Mouse (Mus musculus) regulatory T cell (primary cell): Measurements from ENCODE around the gene Arhgef28.

Source experiments
- in situ Hi-C: fragments of 300-600 bp; cut with MboI, MseI; formaldehyde crosslinking; loops from one replicate; pipeline ENCODE4 v1.15.1; 2025; ENCODE audit warnings: high pct_unique_total_duplicates

Arhgef28 gene

DNA sequence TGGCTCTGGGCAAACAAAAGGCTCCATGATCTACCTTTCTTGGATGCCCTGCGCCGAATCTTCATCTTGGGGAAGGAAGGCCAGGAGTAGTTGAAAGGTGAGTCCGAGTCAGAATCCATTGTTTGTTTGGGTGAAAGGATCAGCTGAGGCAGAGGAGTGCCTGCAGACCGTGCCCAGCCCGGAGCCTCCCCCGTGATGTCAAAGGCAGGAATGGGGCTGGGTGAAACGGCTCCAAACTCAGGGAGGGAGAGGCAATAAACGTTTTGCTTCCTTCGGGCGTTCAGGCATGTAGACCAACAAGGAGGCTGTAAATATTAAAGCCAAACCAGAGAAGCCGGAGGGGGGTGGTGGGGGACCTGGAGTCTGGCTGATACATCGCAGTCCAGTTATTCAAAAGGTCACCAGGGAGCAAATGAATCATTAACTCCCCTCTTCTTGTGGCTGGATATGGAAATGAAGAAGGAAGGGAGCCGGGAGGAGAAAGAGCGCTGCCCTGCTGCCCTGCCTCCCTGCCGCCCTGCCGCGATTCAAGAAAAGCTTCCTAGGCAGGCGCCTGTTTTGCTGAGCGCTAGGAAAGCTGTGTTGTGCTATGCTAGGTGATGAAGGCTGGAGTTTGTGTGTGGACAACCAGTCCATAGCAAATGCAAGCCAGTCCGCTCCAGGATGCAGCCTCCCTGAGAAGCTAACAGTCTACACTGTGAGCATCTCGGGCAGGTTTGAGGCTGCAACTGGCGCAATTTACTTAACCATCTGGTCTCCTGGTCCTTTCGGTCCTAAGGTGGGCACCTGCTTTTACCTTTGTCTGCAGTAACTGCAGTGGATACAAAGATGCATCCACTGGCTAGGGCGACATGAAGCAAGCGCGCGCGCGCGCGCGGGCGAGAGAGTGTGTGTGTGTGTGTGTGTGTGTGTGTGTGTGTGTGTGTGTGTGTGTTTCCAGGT is 190.0 kb downstream of the Arhgef28 start:
- in situ Hi-C loops, result no loop called here

DNA sequence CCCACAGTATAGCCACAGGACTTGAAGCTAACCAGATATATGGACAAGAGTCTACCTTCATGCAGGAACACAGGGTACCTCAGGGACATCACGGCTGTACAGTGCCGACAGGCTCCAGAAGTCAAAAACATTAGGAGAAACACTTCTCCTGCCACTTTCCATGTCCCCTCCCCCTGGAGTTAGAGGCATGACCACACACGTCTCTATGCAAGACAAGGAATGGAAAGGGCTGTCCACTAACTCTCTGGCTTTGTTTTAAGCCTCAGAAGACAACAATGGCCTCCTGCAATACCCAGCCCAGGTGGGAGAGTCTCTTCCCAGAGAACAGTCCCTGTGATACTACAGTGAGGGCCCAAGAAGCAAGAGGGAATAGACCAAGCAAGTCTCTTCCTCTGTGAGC is 191.3 kb downstream of the Arhgef28 start:
- in situ Hi-C loops, result no loop called here

DNA sequence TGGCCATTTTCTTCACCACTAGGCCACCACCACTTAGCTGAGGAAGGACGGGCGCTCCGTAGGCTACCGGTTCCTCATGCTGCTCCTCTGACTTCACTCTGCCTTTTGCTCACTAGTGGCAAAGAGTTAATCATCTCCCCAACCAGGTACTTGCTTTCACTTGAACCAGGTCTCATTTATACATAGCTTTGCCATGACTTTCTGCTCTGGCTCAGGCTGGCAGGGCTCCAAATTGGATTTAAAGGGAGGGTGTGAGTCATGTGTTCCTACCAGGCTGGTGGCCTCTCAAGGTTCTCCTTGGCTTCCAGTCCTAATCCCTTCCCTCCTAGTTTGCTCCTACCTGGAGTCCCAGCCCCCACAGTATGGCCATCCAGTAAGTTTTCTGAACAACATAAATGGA is 192.5 kb downstream of the Arhgef28 start:
- in situ Hi-C loops, result no loop called here

DNA sequence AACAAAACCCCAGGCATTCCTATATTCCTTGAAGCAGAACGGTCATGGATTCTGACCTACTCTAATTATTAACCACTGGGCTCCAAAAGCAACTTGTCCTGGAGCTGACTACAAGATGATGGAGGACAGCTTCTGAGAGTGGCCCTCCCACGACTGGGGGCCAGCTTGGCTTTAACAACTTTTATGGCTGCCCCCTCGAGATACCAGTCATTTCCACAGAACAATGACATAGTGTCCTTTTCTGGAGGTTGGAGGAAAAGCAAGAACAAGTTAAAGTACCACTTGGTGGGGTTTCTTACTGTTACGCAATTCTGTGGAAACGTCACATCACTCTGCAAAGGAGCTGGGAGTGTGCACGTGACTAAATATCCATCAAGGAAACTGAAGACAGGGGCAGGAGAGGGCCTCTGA is 194.3 kb downstream of the Arhgef28 start:
- in situ Hi-C loops, result no loop called here

DNA sequence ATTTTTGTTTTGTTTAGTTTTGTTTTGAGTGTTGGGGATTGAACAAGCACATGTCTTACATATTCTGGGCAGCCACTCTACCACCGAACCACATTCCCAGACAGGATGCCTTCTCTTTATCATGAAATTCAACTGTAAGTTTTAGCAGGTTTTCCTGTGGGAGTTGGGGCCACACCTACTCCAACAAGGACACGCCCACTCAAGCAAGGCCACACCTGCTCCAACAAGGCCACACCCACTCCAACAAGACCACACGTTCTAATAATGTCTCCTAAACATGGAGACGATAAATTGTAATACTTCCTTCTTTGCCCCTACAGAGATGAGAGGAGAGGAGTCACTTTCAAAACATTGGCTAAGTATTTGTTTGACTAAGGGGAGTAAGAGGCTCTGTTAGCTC is 197.2 kb downstream of the Arhgef28 start:
- in situ Hi-C loops, result no loop called here

DNA sequence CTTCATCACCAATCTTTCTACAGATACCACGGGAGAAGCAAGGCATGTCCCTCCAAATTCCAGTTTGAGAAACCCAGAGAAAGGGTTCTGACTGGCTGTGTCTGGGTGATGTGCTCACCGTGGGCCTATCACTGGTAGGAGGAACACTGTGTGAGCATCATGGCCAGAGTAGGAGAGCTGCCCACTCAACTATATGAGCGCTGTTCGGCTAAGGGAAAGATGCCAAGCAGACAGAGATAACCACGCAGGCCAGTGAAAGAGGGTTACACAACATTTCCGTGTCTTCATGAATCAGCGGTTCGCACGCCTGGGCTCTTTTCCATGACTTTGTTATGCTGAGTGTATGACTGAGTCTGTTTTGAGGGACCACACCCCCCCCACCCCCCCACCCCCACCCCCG is 197.7 kb downstream of the Arhgef28 start:
- in situ Hi-C loops, result no loop called here

DNA sequence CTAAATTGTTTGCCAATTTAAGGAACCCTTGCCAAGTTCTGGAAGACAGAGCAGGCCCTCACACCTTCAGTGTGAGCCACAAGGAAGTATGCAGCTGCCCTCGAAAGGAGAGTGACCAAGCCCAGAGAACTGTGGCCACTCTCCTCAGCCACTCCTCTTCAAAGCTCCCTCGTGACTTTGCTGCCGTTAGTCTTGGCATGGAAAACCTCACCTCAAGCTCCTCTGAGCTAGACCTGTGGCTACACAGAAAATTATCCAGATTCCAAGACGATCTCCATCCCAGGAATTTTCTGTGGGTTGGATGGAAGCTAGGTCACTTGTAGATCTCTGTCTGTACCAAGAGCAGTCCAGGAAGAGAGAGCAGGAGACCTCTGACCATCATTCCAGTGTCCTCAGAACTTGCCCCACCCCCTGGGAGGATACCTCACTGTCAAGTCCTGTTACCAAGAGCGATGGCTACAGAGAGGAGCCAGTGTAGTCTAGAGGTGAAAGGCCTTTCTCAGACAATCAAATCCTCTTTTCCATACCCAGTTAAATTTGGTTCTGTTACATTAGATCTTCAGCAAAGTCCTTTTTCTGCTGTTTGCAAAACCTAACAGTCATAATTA is 200.5 kb downstream of the Arhgef28 start:
- in situ Hi-C loops, result no loop called here

DNA sequence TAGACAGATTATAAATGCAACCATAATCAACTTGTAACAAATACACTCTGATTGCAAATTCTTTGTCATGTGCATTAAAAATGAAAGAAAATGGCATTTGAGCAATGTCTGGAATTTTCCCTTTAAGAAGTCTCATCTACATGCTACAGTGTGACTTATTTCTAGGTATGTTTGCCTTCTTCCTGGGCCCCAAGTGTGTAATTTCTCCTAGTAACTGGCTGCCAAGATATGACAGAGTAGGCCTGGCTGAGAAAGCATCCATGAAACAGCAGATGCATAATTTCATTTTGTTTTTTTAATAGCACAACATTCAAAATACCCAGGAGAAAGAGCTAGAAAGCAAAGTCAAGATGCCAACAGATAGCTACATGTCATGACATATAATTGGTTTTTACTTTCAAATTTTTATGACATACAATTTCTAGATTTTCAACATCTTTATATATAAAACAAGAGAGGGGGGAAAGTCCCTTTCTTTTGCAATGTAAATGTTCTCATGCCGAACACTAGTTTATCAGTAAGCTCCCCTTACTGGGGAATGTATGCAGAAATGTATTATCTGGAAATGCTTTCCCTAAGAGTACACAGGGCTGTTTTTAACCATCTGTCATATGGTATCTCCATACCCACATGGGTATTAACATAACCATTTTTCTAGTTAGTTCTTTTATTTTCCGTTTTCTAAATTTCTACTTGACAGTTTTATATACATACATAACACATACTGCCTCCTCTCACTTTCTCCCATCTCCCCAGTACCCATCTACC is 201.4 kb downstream of the Arhgef28 start:
- in situ Hi-C loops, result no loop called here

DNA sequence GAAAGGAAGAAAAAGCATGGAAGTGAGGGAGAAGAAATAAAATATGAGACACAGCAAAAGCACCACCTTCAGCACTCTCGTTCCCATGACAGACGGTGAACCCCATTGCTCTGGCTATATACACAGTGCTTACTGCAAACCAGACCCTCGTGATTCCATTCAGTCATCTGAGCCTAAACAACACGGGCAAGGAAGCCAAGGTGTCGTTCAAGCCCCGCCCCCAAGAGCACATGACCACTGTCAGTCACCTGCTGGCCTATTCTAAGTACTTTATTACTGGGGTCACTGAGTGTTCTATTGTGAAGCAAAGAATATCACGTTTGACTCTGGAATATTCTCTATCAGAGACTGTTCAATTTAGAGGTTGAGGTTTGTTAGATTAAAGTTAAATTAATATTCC is 202.5 kb downstream of the Arhgef28 start:
- in situ Hi-C loops, result no loop called here

DNA sequence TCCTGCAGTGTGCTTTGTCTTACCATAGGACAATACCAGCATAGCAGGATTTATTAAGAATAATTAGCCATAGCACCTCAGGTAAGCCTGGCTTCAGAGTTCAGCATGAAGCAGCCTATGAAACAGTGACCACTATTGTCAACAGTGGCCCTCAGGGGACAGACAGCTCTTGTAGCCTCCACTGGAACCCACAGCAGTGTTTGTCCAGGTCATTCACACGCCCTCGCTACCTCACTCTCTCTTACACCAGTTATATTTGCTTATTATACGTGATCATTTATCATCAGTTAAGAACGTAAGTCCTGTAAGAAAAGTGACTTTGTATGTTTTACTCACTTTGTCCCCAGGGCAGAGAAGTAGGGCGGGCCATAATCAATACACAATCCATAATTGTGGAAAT is 203.6 kb downstream of the Arhgef28 start:
- in situ Hi-C loops, result no loop called here

DNA sequence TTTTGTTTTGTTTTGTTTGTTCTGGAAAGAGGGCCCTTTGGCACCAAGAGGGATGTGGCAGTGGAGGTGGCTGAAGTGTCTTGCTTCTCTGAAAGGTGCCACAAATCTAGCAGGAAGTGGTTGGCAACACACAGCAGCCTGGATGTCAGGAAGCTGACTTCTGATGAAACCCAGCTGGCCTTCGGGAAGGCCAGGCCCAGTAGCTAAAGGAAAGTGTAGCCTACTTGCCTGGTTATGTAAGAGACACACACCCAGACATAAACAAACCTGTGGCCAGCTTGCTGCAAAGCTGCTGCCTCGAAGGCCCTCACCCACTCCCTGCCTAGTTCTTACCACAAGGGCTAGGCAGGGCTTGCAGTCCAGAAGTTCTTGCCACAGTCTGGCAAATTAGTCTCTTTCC is 204.1 kb downstream of the Arhgef28 start:
- in situ Hi-C loops, result no loop called here

DNA sequence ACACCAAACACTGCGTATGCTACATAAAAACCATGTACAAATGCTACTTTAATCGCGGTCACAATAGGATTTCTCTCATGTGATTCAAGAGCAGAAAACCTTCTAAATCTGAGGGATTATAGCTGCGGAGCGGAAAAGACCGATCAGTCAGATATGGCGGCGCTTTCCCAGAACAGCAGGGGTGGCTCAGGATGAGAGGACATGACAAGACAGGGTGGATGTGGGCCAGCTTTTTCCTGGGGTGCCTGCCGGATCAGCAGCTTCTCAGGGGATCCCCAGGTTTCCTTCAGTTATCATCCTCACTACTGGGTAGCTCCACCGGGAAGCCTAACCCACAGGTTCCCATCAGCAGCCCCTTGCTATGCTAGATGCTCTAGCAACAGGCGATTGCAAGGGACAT is 204.5 kb downstream of the Arhgef28 start:
- in situ Hi-C loops, result no loop called here

DNA sequence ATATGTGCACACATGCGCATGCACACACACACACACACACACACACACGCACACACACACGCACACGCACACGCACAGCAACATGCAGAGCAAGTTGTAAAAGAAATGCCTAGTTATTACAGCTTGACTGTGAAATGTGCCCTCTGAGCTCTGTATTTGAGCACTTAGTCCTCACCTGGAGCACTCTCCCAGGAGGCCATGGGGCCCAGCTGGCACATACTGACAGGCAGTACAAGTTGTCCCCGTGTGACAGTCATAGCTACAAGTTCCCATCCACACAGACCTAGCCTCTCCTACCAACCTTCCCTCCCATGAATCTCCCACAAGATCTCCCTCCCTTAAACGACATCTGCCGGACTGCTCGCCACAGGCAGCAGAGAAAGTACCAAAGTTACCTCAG is 205.4 kb downstream of the Arhgef28 start:
- in situ Hi-C loops, result no loop called here

DNA sequence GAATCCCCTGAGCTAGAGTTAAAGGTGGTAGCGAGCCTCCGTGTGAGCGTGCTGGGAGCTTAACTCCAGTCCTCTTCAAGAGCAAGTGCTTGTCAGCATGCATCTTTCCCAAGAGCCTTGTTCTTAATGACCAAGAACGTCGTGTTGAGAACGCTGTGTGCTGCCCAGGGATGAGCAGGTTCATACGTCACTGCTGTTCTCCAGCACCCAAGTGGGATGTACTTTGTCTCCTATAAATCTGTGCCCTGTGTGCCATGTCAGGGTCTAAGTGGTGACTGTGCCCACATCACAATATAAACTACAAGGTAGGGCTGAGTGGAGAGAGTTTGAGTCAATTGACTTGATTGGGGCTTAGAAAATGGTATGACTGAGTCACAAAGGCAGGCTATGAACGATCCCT is 207.1 kb downstream of the Arhgef28 start:
- in situ Hi-C loops, result loop anchor here (25.0 kb wide), 1 partner anchor 1013 kb away; no protein-coding TSS in a partner anchor

DNA sequence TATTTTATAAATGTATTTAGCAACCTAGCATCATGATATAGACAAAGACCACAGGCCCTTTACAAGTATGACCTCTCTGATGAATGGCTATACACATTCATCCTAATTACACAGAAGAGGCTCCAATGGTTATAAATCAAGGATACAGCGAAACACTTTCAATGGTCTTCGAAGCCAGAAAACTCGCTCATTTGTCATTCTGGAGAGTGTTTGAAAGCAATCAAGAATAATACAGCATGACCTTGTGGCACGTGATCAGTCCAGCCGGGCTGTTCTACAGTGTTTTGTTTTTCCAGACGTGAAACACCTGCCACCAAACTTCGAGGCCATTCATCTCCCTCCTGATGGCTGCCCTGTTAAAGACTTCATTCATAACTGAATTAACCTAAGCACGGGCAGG is 207.7 kb downstream of the Arhgef28 start:
- in situ Hi-C loops, result loop anchor here (25.0 kb wide), 1 partner anchor 1014 kb away; no protein-coding TSS in a partner anchor

DNA sequence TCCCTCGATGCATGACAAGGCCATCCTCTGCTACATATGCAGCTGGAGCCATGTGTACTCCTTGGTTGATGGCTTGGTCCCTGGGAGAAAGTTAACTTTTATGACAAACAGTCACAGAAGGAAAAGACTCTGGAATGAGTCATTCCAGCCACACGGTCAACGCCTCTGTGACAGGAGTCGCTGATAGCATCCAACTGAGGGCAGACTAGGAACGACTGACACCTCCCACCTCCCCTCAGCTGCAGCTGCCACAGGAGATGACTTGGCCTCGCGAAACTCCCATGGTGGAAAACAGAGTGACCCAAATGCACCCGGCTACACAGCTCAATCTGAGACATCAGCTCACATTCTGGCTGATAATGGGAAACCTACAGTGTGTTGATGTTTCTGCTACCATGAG is 215.3 kb downstream of the Arhgef28 start:
- in situ Hi-C loops, result loop anchor here (25.0 kb wide), 1 partner anchor 1021 kb away; no protein-coding TSS in a partner anchor

DNA sequence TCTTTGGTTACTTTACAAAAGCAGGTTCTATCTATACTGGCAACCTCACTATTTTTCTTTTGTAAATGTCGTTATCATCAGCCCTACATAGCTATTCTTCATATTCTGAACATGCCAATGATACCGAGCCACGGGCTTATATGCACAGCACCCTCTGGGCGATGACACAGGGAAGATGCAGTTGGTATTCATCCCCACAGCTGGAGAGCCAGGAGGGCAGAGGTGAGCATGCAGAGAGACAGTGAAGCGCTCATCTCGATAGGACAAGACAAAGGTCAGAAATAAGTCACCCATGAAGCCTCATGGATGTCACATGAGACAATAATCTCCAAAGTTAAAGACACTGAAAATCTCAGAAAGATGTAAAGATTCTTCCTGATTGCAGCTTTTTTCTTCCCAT is 217.4 kb downstream of the Arhgef28 start:
- in situ Hi-C loops, result loop anchor here (25.0 kb wide), 1 partner anchor 1024 kb away; no protein-coding TSS in a partner anchor

DNA sequence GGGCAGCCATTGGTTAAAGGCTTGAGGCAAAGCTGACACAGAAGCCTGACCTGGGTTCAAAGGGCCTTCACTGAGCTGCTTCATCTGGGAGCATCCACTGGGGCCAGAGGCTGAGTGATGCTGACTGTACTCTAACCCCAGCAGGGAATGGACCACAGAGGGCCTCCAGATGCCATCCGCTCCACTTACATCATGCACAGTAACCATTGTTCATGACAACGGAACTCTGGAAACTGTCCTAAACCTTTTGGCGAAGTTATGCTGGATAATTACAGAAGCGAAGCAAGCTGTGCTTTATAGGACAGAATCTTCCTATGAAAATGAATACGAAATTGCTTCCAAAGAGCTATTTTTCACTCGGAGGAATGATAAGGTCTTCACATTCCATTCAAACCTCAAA is 219.5 kb downstream of the Arhgef28 start:
- in situ Hi-C loops, result loop anchor here (25.0 kb wide), 1 partner anchor 1026 kb away; no protein-coding TSS in a partner anchor

DNA sequence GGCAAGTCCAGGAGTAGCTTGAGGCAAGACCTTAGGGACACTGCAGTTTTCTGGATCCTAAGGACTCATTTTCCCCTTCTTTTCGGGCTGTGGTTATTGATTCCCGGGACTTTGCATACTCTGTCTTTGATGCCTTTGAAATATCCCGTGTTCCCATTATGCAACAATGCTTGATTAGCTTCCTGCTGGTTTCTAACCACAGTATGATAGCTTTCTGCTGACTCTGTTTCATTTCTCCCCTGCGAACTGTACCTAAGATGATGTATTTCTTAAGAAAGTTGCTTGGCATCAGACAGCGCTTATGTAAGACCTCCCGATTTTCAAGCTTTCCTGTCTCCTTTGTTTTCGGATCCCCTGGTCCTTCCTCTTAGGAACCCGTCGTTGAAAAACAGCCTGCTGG is 229.1 kb downstream of the Arhgef28 start:
- in situ Hi-C loops, result loop anchor here (25.0 kb wide), 1 partner anchor 1035 kb away; no protein-coding TSS in a partner anchor

DNA sequence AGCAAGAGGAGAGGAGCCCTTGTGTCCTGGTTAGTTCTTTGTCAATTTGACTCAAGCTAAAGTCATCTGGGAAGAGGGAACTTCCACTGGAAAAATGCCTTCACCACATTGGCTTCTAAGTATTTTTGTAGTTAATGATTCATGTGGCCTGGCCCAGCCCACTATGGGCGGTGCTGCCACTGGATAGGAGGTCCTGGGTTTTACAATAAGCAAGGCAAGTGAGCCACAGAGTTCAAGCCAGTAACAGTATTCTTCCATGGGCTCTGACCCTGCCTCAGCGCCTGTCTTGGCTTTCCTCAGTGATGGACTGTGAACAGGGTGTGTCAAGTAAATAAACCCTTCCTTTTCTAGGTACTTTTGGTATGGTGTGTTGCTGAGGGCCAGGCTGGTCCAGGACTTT is 229.6 kb downstream of the Arhgef28 start:
- in situ Hi-C loops, result loop anchor here (25.0 kb wide), 1 partner anchor 1036 kb away; no protein-coding TSS in a partner anchor

DNA sequence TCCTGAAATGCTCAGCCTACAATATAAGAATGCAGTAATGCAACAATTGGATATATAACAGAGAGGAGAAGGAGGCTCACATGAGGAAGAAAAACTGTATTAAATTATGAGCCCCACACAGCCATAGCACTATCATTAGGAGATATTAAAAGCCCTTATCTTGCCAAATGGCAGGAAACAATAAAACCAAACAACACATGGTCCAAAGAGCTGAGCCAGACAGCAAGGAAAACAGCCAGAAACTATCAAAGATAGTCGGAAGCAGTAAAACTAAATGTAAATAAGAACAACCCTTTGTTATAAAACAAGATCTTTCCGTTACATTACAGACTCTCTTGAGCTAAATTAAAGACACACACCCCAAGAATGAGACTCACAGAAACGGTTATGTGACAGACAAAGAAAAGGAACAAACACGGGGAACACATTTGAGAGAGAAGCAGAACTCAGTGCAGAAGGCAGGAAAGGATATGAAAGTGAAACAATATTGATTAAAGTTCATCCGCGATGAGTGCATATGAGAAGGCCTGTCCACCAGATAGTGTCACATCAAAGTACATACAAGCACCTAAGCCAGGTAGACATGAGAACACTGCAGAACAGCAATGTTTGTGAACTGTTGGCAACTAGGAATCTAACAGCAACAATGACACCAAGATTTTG is 231.6 kb downstream of the Arhgef28 start:
- in situ Hi-C loops, result loop anchor here (25.0 kb wide), 1 partner anchor 1038 kb away; no protein-coding TSS in a partner anchor
